Mouse (Mus musculus): ENCODE measurements around the gene A930017K11Rik.

Gene A930017K11Rik

GRCm38 (mm10) chr17:25958771-25959494 lies 6.6 kb upstream of the A930017K11Rik start:
- no peak for DNase-seq (ENCODE audit: low spot score in 2 of 2)

- DNase-seq (ENCODE audit: low spot score in 2 of 2), result no peak
Measured at GRCm38 (mm10) chr17:25957586-25958051, 5.3 kb upstream of the A930017K11Rik start.

- no peak for DNase-seq (ENCODE audit: low spot score in 2 of 2)
Measured at GRCm38 (mm10) chr17:25956631-25957030, 4.3 kb upstream of the A930017K11Rik start.

- DNase-seq (ENCODE audit: low spot score in 2 of 2), result no peak
Measured at GRCm38 (mm10) chr17:25956201-25956600, 3.8 kb upstream of the A930017K11Rik start.

GRCm38 (mm10) chr17:25955736-25956135 lies 3.4 kb upstream of the A930017K11Rik start:
- DNase-seq (ENCODE audit: low spot score in 2 of 2), result no peak

- DNase-seq (ENCODE audit: low spot score in 2 of 2), result no peak
Measured at GRCm38 (mm10) chr17:25954671-25955070, 2.3 kb upstream of the A930017K11Rik start.

GRCm38 (mm10) chr17:25953161-25953560 lies 796 bp upstream of the A930017K11Rik start:
- no peak for DNase-seq (ENCODE audit: low spot score in 2 of 2)

- DNase-seq (ENCODE audit: low spot score in 2 of 2), result no peak
Measured at GRCm38 (mm10) chr17:25951225-25951802, 1.1 kb downstream of the A930017K11Rik start.

GRCm38 (mm10) chr17:25950706-25951105 lies 1.7 kb downstream of the A930017K11Rik start:
- DNase-seq (ENCODE audit: low spot score in 2 of 2), result no peak

- DNase-seq (ENCODE audit: low spot score in 2 of 2), result no peak
Measured at GRCm38 (mm10) chr17:25949981-25950380, 2.4 kb downstream of the A930017K11Rik start.

GRCm38 (mm10) chr17:25948051-25948450 lies 4.3 kb downstream of the A930017K11Rik start:
- DNase-seq (ENCODE audit: low spot score in 2 of 2), result no peak

GRCm38 (mm10) chr17:25947576-25947975 lies 4.8 kb downstream of the A930017K11Rik start:
- no peak for DNase-seq (ENCODE audit: low spot score in 2 of 2)

GRCm38 (mm10) chr17:25946891-25947290 lies 5.5 kb downstream of the A930017K11Rik start:
- DNase-seq (ENCODE audit: low spot score in 2 of 2), result no peak

GRCm38 (mm10) chr17:25946349-25946748 lies 6.0 kb downstream of the A930017K11Rik start:
- DNase-seq (ENCODE audit: low spot score in 2 of 2), result no peak

GRCm38 (mm10) chr17:25945517-25946155 lies 6.7 kb downstream of the A930017K11Rik start:
- DNase-seq (ENCODE audit: low spot score in 2 of 2), result no peak

- no peak for DNase-seq (ENCODE audit: low spot score in 2 of 2)
Measured at GRCm38 (mm10) chr17:25944366-25945163, 7.8 kb downstream of the A930017K11Rik start, which contains the start of the genes Pigq and Nhlrc4. TSS of gene Pigq (minus strand) at chr17:25944936. TSS of gene Nhlrc4 (minus strand) at chr17:25944961.

GRCm38 (mm10) chr17:25943769-25944168 lies 8.6 kb downstream of the A930017K11Rik start:
- no peak for DNase-seq (ENCODE audit: low spot score in 2 of 2)

- DNase-seq (ENCODE audit: low spot score in 2 of 2), result no peak
Measured at GRCm38 (mm10) chr17:25943221-25943620, 9.1 kb downstream of the A930017K11Rik start.

- DNase-seq (ENCODE audit: low spot score in 2 of 2), result no peak
Measured at GRCm38 (mm10) chr17:25942597-25943151, 9.7 kb downstream of the A930017K11Rik start.

GRCm38 (mm10) chr17:25941511-25942241 lies 10.7 kb downstream of the A930017K11Rik start:
- DNase-seq (ENCODE audit: low spot score in 2 of 2), result peak; percentile 71 to 79

GRCm38 (mm10) chr17:25934526-25934925 lies 17.8 kb downstream of the A930017K11Rik start:
- no peak for DNase-seq (ENCODE audit: low spot score in 2 of 2)
